Mouse (Mus musculus) monocyte, adult 5-6 weeks (primary cell): Measurements from ENCODE around the gene Olfr93. TPM values are rescaled to one million over a fixed set of nuclear protein-coding genes. Genes with fewer than 3 reads are reported as not detected.
A peak's percentile ranks its signal among the peaks of the same experiment; 100 is the strongest.
"Not testable (repeated sequence)": the region's sequence is repeated elsewhere in the genome, so short reads cannot be mapped to it uniquely, and the experiment has no call there.

ENCODE experiments used
- ATAC-seq: fragments of 153-309, 156-312 bp; replicated peaks from 2 replicates; pipeline ENCODE4 v1.8.0; 2017; ENCODE audit warnings: mild to moderate bottlenecking; ENCODE audit not compliant: low TSS enrichment, insufficient number of reproducible peaks, severe bottlenecking, poor library complexity, low FRiP score
- total RNA-seq: library from RNA; stranded (forward); fragments of 200-1000, 200-491, 200-594 nt; gene quantifications from 3 replicates; pipeline ENCODE4 v1.2.3, GENCODE M21; 2017

Gene Olfr93
- not detected in 3 replicates for total RNA-seq

GRCm38 (mm10) chr17:37161394-37161793 lies at the start of gene Olfr93:
TSS of gene Olfr93 (minus strand) at chr17:37161494.
- no peak for ATAC-seq

DNA sequence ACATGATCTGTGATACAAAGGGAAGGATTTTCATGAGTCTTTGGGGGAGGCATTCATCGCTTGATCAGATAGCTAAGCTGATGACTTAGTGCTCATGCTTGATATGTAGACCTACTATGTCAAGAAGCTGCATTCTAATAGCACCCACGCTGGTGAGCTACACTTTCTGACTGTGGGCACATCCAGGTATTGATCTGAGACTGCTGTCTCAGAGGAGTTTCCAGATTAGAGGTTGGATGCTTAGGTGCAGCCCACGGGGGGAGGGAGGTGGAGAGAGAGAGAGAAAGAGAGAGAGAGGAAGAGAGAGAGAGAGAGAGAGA lies 42.6 kb upstream of the Olfr93 start:
- ATAC-seq, result no peak

DNA sequence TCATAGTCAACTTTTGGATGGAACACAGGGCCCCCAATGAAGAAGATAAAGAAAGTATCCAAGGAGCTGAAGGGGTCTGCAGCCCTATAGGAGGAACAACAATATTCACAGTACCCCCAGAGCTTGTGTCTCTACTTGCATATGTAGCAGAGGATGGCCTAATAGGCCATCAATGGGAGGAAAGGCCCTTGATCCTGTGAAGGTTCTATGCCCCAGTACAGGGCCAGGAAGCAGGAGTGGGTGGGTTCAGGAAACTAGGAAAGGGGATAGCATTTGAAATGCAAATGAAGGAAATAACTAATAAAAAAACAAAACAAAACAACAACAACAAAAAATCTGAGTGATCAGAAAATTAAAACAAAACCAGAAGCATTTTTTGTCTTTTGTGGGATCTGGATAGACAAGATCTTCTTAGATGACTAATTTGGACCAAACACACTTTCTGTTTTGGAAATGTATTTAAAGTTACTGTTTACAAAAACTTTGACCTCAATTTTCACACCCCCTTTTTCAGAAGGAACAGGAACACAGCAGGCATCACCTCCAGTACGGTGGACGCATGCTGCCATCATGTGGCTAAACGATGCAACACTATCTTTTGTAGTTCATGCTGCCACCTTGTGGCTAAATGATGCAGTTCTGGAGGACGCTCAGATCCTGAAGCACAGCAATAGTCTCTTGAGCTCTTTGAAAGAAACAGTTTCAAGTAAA lies 42.1 kb upstream of the Olfr93 start:
- ATAC-seq, result peak; percentile 97

- no peak for ATAC-seq
Observed at GRCm38 (mm10) chr17:37200894-37201293, 39.6 kb upstream of the Olfr93 start, which contains the start of gene Olfr94. TSS of gene Olfr94 (minus strand) at chr17:37200994.

DNA sequence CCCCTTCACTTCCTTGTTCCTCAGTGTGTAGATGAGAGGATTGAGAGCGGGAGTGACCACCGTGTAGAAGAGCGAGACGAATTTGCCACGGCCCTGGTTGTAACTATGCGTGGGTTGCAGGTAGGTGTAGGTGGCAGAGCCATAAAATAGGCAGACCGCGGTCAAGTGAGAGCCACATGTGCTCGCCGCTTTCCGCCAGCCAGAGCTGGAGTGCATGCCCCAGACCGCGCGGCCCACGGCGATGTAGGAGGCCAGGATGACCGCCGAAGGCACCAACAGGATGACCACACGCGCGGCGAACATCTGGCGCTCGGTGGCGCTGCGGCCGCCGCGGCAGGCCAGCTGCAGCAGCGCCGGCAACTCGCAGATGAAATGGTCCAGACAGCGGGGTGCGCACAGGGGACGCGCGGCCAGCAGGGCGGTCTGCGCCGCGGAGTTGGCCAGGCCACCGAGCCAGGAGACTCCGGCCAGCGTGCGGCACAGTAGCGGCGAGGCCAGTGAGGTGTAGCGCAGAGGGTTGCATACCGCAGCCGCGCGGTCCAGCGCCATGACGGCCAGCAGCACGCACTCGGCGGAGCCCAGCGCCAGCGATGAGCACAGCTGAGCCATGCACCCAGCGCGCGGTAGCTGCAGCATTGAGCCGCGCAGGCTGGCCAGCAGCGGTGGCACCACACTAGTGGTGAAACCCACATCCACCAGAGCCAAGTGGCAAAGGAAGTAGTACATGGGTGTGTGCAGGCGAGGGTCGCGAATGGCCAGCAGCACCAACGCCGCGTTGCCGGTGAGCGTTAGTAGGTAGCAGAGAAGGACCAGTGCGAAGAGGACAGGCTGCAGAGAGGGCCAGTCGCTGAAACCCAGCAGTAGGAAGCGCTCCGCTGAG lies 35.8 kb upstream of the Olfr93 start:
- no peak for ATAC-seq

GRCm38 (mm10) chr17:37194782-37195181 lies 33.5 kb upstream of the Olfr93 start:
- no peak for ATAC-seq

GRCm38 (mm10) chr17:37193656-37194055 lies 32.4 kb upstream of the Olfr93 start, which contains the start of gene Ubd:
TSS of gene Ubd (plus strand) at chr17:37193892.
- ATAC-seq, result no peak

DNA sequence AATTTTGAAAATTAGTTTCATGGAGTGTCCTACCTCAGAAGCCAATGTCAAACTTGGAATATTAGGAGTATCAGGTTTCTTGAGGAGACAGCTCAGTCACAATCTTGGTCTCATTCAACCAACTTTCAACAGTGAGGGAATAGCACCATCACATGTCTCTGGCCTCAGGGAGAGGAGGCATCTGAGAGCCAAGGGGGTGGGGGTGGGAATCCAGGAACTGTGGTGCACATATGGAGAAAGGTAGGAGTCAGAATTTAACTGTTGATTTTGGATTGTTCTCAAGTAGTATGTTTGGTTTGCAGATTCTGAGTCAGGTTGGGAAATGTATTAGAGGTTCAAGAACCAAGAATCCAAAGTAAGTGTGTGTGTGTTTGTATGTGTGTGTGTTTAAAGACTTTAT lies 31.7 kb upstream of the Olfr93 start:
- no peak for ATAC-seq

GRCm38 (mm10) chr17:37190711-37191110 lies 29.4 kb upstream of the Olfr93 start:
- no peak for ATAC-seq

DNA sequence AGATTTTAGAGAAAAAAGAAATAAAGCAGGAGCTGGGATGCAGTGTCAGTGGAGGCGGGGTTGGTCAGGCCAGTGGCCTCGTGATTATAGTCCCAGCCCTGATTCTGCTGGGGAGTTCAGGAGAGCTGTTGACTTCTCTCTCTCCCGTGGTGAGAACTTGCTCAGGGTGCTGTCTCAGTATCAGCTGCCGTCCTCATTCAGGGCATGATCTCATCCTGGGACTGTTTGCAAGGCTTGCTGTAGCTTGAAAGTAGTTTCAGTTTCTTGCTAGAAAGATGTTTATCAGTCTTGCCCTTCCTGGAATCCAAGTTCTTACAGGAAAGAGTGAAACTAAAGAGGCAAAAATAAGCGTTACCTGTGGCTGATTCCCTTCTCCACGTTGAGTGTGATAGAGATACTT lies 24.2 kb upstream of the Olfr93 start:
- ATAC-seq, result no peak

GRCm38 (mm10) chr17:37131366-37131765 lies 29.9 kb downstream of the Olfr93 start:
- not testable (repeated sequence) for ATAC-seq

DNA sequence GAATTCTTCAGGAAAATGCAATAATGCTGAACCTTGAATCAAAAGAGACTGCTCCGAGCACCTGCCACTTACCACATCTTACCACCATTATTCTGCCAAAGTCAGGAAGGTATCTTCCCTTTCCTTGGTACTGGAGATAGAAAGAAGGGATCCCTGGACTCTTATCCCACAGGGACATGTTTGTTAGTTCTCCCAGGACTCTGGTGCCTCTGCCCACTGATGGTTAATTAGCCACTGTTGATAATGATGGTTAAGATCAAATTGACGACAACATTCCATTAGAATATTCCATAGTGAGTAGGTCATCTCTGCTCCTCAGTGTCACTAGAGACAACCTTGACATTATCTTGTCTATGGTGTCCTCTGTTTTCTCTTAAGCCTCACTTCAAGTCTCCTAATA lies 41.3 kb downstream of the Olfr93 start, which contains the start of gene Olfr92:
TSS of gene Olfr92 (minus strand) at position 101 of the 400 bp plus-strand sequence.
- no peak for ATAC-seq

DNA sequence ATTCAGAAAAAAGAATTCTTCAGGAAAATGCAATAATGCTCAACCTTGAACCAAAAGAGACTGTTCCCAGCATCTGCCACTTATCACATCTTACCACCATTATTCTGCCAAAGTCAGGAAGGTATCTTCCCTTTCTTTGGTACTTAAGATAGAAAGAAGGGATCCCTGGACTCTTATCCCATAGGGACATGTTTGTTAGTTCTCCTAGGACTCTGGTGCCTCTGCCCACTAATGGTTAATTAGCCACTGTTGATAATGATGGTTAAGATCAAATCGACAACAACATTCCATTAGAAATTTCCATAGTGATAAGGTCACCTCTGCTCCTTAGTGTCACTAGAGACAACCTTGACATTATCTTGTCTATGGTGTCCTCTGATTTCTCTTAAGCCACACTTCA lies 63.1 kb downstream of the Olfr93 start, which contains the start of gene Olfr91:
TSS of gene Olfr91 (minus strand) at position 101 of the 400 bp plus-strand sequence.
- no peak for ATAC-seq

DNA sequence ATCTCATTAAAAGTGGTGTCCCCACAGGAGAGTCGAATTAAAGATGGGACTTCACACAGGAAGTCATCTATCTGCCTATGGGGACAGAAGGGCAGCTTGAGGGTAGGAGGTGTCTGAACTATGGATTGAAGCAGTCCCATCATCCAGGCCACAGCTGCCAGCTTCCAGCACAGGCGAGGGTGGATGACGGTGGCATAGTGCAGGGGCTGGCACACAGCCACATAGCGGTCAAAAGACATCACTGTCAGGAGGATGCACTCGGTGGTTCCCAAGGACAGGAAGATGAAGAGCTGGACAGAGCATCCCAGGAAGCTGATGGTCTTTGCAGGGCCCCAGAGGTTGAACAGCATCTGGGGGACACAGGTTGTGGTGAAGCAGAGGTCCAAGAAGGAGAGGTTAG lies 68.0 kb downstream of the Olfr93 start:
- no peak for ATAC-seq

DNA sequence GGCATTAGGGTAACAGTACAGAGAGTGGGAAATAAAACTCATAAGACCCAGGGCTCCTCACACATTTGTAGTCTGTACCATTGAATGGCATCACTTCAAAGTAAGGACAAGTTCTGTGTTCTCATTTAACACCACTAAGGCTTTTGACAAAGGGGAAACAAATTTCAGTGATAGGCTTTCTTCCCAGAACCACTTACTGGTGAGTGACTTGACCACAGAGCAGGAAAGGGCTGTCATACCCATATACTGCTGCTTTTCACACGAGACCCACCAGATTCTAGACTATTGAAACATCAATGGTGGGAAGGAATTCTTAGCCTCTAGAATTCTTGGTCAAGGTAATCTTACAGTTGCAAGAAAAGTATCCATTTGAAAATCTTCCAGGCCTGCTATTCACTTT lies 69.1 kb downstream of the Olfr93 start:
- ATAC-seq, result no peak

Other genes with a start within 250 kb of the Olfr93 start
- 2.6 TPM in 1 of 3 replicates, not detected in the others for gene Rnf39, start 218.6 kb downstream of the Olfr93 start, total RNA-seq
- 41.5 to 96.1 TPM (median 79.2 TPM) in 3 replicates for gene Ppp1r11, start 209.8 kb downstream of the Olfr93 start, total RNA-seq
- gene Znrd1, start 202.9 kb downstream of the Olfr93 start, total RNA-seq, result 28.2 to 45.0 TPM (median 30.5 TPM) in 3 replicates
- gene Znrd1as, start 202.9 kb downstream of the Olfr93 start, total RNA-seq, result 1.1 to 4.4 TPM (median 3.4 TPM) in 3 replicates
- not detected in 3 replicates for gene 2410137M14Rik, start 180.3 kb downstream of the Olfr93 start, total RNA-seq
- gene H2-M5, start 172.0 kb downstream of the Olfr93 start, total RNA-seq, result not detected in 3 replicates
- 0.64 to 3.4 TPM in 2 of 3 replicates, not detected in the other for gene Zfp57, start 160.3 kb downstream of the Olfr93 start, total RNA-seq
- not detected in 3 replicates for gene Mog, start 138.1 kb downstream of the Olfr93 start, total RNA-seq
- gene Gabbr1, start 115.5 kb downstream of the Olfr93 start, total RNA-seq, result 20.1 to 24.2 TPM (median 24.1 TPM) in 3 replicates
- gene Olfr90, start 73.0 kb downstream of the Olfr93 start, total RNA-seq, result not detected in 3 replicates
- not detected in 3 replicates for gene Olfr91, start 63.2 kb downstream of the Olfr93 start, total RNA-seq
- gene Olfr92, start 41.4 kb downstream of the Olfr93 start, total RNA-seq, result 0.48 TPM in 1 of 3 replicates, not detected in the others
- gene Ubd, start 32.4 kb upstream of the Olfr93 start, total RNA-seq, result not detected in 3 replicates
- not detected in 3 replicates for gene Olfr94, start 39.5 kb upstream of the Olfr93 start, total RNA-seq
- gene Olfr95, start 51.6 kb upstream of the Olfr93 start, total RNA-seq, result not detected in 3 replicates
- not detected in 3 replicates for gene Olfr96, start 58.7 kb upstream of the Olfr93 start, total RNA-seq
- not detected in 3 replicates for gene Olfr97, start 75.8 kb upstream of the Olfr93 start, total RNA-seq
- gene Olfr98, start 102.3 kb upstream of the Olfr93 start, total RNA-seq, result not detected in 3 replicates
- gene H2-M3, start 108.7 kb upstream of the Olfr93 start, total RNA-seq, result 78.7 to 86.4 TPM (median 79.2 TPM) in 3 replicates
- gene Olfr99, start 122.0 kb upstream of the Olfr93 start, total RNA-seq, result not detected in 3 replicates
- gene Olfr101, start 142.8 kb upstream of the Olfr93 start, total RNA-seq, result not detected in 3 replicates
- gene Olfr102, start 155.6 kb upstream of the Olfr93 start, total RNA-seq, result not detected in 3 replicates
- not detected in 3 replicates for gene Olfr103, start 178.2 kb upstream of the Olfr93 start, total RNA-seq
- not detected in 3 replicates for gene Olfr104-ps, start 198.1 kb upstream of the Olfr93 start, total RNA-seq
- not detected in 3 replicates for gene Olfr105-ps, start 217.5 kb upstream of the Olfr93 start, total RNA-seq
- gene Olfr106-ps, start 228.9 kb upstream of the Olfr93 start, total RNA-seq, result not detected in 3 replicates
- not detected in 3 replicates for gene Olfr107, start 237.7 kb upstream of the Olfr93 start, total RNA-seq